Mouse (Mus musculus) stomach, embryonic 16.5 days (tissue): ENCODE data around the gene Cabin1. TPM values are rescaled to one million over a fixed set of nuclear protein-coding genes. Genes with fewer than 3 reads are reported as not detected.

Experiments used
- ATAC-seq: fragments of 200-750 bp; cut with Nextera tagmentation; 2 replicates; pipeline ENCODE4 v1.8.0; 2017; ENCODE audit warnings: moderate number of reproducible peaks, moderate TSS enrichment; ENCODE audit not compliant: insufficient read depth, low FRiP score
- H3K27ac ChIP-seq: fragments of 300-500 bp; sonication (generic); 2 replicates; pipeline ENCODE4 v1.5.1; 2014; ENCODE audit warnings: low read length
- H3K27me3 ChIP-seq: fragments of 300-500 bp; sonication (generic); 2 replicates; pipeline ENCODE4 v1.6.1; 2014; ENCODE audit warnings: low read length, control low read depth, mixed read lengths; ENCODE audit not compliant: control insufficient read depth, insufficient read depth
- H3K36me3 ChIP-seq: fragments of 300-500 bp; sonication (generic); 2 replicates; pipeline ENCODE4 v1.6.1; 2014; ENCODE audit warnings: low read length; ENCODE audit not compliant: control insufficient read depth, insufficient read depth
- H3K4me1 ChIP-seq: fragments of 300-500 bp; sonication (generic); 2 replicates; pipeline ENCODE4 v1.6.1; 2014; ENCODE audit warnings: low read length, control low read depth, mixed read lengths; ENCODE audit not compliant: control insufficient read depth, insufficient read depth
- H3K4me2 ChIP-seq: fragments of 300-500 bp; sonication (generic); 2 replicates; pipeline ENCODE4 v1.6.1; 2014; ENCODE audit warnings: low read depth, low read length, mixed read lengths
- H3K4me3 ChIP-seq: fragments of 300-500 bp; sonication (generic); replicated peaks from 2 replicates; pipeline ENCODE4 v1.5.1; 2014; ENCODE audit warnings: mild to moderate bottlenecking, low read length
- H3K9ac ChIP-seq: fragments of 300-500 bp; sonication (generic); 2 replicates; pipeline ENCODE4 v1.6.1; 2014; ENCODE audit warnings: low read length
- H3K9me3 ChIP-seq: fragments of 300-500 bp; sonication (generic); replicated peaks from 2 replicates; pipeline ENCODE4 v1.6.1; 2016; ENCODE audit warnings: low read length, control low read depth; ENCODE audit not compliant: control insufficient read depth
- WGBS: fragments of 180-500 bp; shearing (Covaris S2); extraction: QIAGEN DNeasy Blood & Tissue Kit; methylation state at CpG from one replicate; pipeline ENCODE4 v1.1.7; 2014; 5-methylcytosine and 5-hydroxymethylcytosine counted together
- polyA plus RNA-seq: library from polyadenylated mRNA; unstranded; fragments of >200 nt; fragmentation: Nextera tagmentation; extraction: Ambion mirVana; gene quantifications from 2 replicates; pipeline ENCODE4 v1.2.1, GENCODE M21; 2015

The Cabin1 gene
- 29.3 and 34.0 TPM in 2 replicates for polyA plus RNA-seq

DNA sequence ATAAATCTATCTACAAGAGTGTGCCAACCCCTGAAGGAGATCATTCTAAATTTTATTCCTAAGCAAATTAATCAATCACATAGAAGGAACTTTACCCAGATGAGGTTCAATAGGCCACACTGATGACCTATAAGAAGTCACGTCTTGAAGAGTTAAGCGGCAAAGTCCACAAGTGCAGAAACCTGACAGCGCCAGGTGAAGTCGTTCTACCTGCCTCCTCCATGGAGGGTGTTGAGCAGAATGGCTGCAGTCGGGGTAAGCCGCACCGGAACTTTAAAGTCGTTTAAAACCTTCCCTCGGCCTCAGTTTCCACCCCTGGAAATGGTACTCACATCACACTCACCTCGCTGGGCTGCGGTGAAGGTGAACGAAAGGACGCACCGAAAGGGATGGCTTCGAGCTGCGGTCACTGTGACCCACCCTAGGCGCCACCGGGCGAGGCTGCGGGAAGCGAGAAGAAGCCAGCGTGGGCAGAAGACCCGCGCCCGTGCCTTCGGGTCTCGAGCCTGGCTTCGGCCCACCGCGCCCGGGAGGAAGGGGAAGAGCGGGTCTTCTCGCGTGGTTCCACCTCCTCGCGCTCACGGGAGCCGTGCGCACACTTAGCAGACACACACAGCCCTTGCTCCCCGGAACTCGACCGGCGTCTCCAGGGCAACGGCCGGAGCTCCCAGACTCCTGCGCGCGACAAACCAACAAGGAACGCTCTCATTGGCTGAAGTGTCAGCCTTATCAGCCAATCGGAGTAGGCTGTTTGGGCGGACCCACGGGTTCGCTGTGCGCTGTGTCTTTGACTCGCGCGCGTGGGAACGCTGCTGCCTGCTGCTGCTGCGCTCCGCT is at the start of gene Cabin1:
TSS of gene Cabin1 (minus strand) at position 660 of the 837 bp plus-strand sequence.
- peaks cover 7% of the 10 kb centered on the region for H3K4me1 ChIP-seq
- no peaks in the 10 kb centered on the region for H3K9me3 ChIP-seq
- peak within 1 kb of the TSS; percentile 73 for H3K27ac ChIP-seq
- peak; percentile 99 for ATAC-seq
- H3K4me2 ChIP-seq = peak within 1 kb of the TSS; percentile 78
- WGBS = under 1% methylated on average over 61 of the region's 61 CpGs
- peak within 1 kb of the TSS; percentile 90 for H3K4me3 ChIP-seq
- H3K27me3 ChIP-seq = no peaks in the 10 kb centered on the region
- H3K9ac ChIP-seq = peak within 1 kb of the TSS; percentile 91
- H3K36me3 ChIP-seq = no peaks in the 10 kb centered on the region

DNA sequence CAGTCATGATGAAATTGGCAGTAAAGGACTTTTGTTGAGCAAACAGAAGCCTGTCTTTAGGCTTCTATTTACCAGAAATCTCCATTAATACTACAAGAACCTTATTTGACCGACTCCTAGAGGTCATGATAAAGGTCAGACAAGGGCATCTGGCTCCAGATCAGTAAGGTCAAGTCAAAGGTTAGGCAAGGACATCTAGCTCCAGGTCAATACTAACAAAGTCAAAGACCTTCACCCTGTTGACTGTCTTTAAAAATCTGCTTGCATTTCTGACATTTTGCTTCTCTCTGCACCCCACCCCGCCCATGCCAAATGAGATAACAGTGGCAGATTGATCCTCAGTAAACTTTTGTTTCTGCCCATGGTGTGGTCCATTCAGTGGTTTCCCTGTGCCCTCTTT is 40.1 kb upstream of the Cabin1 start:
- Histone ChIP-seq H3K27ac (no peak overlapping the region), H3K27me3 (no peaks in the 10 kb centered on the region), H3K36me3 (no peaks in the 10 kb centered on the region), H3K4me3 (no peak overlapping the region), H3K9ac (no peak overlapping the region), H3K9me3 (no peaks in the 10 kb centered on the region), H3K4me1 (no peaks in the 10 kb centered on the region), H3K4me2 (no peak overlapping the region)
- no peak for ATAC-seq
- 65% methylated on average over 2 of the region's 2 CpGs for WGBS

- H3K36me3 ChIP-seq = no peaks in the 10 kb centered on the region
- WGBS = 2% methylated on average over 18 of the region's 18 CpGs
- no peak within 1 kb of the TSS for H3K27ac ChIP-seq
- H3K4me2 ChIP-seq = peak within 1 kb of the TSS; percentile 69
- peak; percentile 31; the same call in 1 of the 2 replicates for ATAC-seq
- peaks cover 21% of the 10 kb centered on the region for H3K4me1 ChIP-seq
- H3K27me3 ChIP-seq = 0 out of 2 replicates have a peak, but pooled peaks cover 5% of the 10 kb centered on the region
- peak within 1 kb of the TSS; percentile 72 for H3K9ac ChIP-seq
- H3K4me3 ChIP-seq = peak within 1 kb of the TSS; percentile 59
- H3K9me3 ChIP-seq = no peaks in the 10 kb centered on the region
Measured at GRCm38 (mm10) chr10:75798176-75798696, 34.1 kb upstream of the Cabin1 start, which contains the start of gene Gstt1. TSS of gene Gstt1 (minus strand) at chr10:75798584.

- no peaks in the 10 kb centered on the region for H3K9me3 ChIP-seq
- H3K36me3 ChIP-seq = no peaks in the 10 kb centered on the region
- H3K9ac ChIP-seq = peak overlapping the region; percentile 72
- peak; percentile 68 for ATAC-seq
- H3K4me2 ChIP-seq = peak overlapping the region; percentile 69
- 0 out of 2 replicates have a peak, but pooled peaks cover 5% of the 10 kb centered on the region for H3K27me3 ChIP-seq
- H3K27ac ChIP-seq = no peak overlapping the region
- H3K4me3 ChIP-seq = peak overlapping the region; percentile 59
- peaks cover 21% of the 10 kb centered on the region for H3K4me1 ChIP-seq
- 2% methylated on average over 12 of the region's 12 CpGs for WGBS
Measured at GRCm38 (mm10) chr10:75797619-75798175, 33.6 kb upstream of the Cabin1 start.

DNA sequence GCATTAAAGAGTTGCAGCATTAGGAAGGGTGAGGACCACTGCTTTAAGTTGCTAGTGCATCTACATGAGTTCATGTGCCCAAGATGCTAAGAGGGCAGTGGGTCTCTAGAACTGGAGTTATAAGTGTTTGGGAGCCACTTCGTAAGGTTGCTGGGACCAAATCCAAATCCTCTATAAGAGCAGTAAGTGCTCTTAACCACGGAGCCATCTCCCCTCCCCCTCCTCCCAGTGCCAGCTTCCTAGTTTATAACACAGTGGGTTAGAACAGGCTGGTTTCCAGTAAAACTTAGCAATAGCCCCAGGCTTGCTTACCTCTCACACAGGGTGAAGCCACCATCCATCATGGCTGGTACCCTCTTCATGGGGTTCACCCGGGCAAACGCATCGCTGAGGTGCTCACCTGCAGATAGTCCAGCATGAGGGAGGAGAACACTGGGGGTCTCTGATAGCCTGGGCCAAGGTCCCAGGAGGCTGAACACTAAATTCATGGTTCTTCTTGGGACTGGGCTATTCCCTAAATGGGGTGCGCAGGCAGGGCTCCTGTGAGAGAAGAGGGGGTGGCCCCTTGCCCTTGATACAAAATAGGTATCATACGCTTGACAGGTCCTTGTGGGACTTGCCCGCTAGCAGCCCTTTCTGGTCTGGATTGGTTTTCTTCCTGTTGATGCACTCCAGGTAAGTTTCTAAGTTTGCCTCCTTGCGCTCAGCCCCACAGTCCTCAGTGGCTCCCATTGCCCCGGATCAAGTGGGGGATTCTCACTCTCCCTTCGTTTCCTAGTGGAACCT is 32.8 kb upstream of the Cabin1 start:
- WGBS = 44% methylated on average over 11 of the region's 11 CpGs
- 0 out of 2 replicates have a peak, but pooled peaks cover 5% of the 10 kb centered on the region for H3K27me3 ChIP-seq
- peak overlapping the region; percentile 59 for H3K4me3 ChIP-seq
- H3K4me2 ChIP-seq = peak overlapping the region; percentile 69
- ATAC-seq = no peak
- peak overlapping the region; percentile 72 for H3K9ac ChIP-seq
- no peak overlapping the region for H3K27ac ChIP-seq
- no peaks in the 10 kb centered on the region for H3K9me3 ChIP-seq
- peaks cover 21% of the 10 kb centered on the region for H3K4me1 ChIP-seq
- H3K36me3 ChIP-seq = no peaks in the 10 kb centered on the region

GRCm38 (mm10) chr10:75794880-75795279 is 30.7 kb upstream of the Cabin1 start:
- peaks cover 21% of the 10 kb centered on the region for H3K4me1 ChIP-seq
- no peak for ATAC-seq
- H3K27me3 ChIP-seq = 0 out of 2 replicates have a peak, but pooled peaks cover 5% of the 10 kb centered on the region
- H3K9ac ChIP-seq = no peak overlapping the region
- no peak overlapping the region for H3K4me2 ChIP-seq
- no peak overlapping the region for H3K27ac ChIP-seq
- H3K4me3 ChIP-seq = no peak overlapping the region
- 30% methylated on average over 3 of the region's 3 CpGs for WGBS
- H3K9me3 ChIP-seq = no peaks in the 10 kb centered on the region
- no peaks in the 10 kb centered on the region for H3K36me3 ChIP-seq

DNA sequence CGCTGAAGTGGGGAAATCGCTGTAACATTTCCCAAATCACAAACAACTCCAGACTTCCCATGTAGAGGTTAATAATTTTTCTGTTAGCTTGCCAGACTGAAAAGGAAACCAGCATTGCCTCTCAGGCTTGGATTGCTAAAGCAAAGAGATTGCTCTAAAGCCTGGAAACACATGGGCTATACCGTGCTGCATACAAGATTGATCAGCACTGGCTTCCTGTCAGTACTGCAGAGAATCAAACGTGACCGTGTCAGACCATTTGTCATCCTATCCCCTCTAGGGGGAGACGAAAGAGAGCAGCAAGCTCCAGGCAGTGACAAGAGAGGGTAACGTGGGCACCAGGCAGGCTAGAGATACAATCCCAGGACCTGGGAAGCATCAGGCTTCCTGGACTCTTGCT is 26.6 kb upstream of the Cabin1 start:
- H3K36me3 ChIP-seq = no peaks in the 10 kb centered on the region
- no peak for ATAC-seq
- H3K4me2 ChIP-seq = no peak overlapping the region
- no peak overlapping the region for H3K27ac ChIP-seq
- WGBS = 11% methylated on average over 7 of the region's 7 CpGs
- H3K9me3 ChIP-seq = no peaks in the 10 kb centered on the region
- H3K4me3 ChIP-seq = no peak overlapping the region
- H3K9ac ChIP-seq = no peak overlapping the region
- peaks cover 11% of the 10 kb centered on the region for H3K4me1 ChIP-seq
- H3K27me3 ChIP-seq = no peaks in the 10 kb centered on the region

DNA sequence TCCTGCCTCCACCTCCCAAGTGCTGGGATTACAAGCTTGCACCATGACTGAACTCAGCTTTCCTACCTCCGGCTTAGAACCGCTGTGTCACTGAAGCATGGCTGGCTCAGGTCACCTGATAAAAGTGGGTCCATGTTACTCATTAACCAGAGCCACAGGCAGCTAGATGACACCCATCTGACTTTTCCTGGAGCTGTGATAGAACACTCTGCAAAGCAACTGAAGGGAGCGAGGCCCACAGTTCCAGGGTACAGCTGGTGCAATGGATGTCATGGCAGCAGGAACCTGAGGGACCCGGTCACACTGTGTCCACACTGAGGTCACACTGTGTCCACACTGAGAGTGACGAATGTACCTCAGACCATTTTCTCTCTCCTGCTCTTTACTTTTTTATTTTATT is 25.7 kb upstream of the Cabin1 start:
- Histone ChIP-seq H3K27me3 (no peaks in the 10 kb centered on the region), H3K4me1 (peaks cover 7% of the 10 kb centered on the region), H3K9me3 (no peaks in the 10 kb centered on the region), H3K9ac (no peak overlapping the region), H3K4me3 (no peak overlapping the region), H3K27ac (peak overlapping the region; percentile 14; the same call in 1 of the 2 replicates), H3K4me2 (no peak overlapping the region), H3K36me3 (no peaks in the 10 kb centered on the region)
- WGBS = 68% methylated on average over 5 of the region's 5 CpGs
- peak; percentile 85; the same call in 1 of the 2 replicates for ATAC-seq
